Mouse (Mus musculus) midbrain, embryonic 16.5 days (tissue): ENCODE results near the gene Plekha7. TPM values are rescaled to one million over a fixed set of nuclear protein-coding genes. Genes with fewer than 3 reads are reported as not detected.

ENCODE experiments used
- ATAC-seq: fragments of 200-750 bp; cut with Nextera tagmentation; 2 replicates; pipeline ENCODE4 v1.8.0; 2017; ENCODE audit warnings: moderate TSS enrichment
- H3K27ac ChIP-seq: fragments of 300-500 bp; sonication (generic); 2 replicates; pipeline ENCODE4 v1.5.1; 2014; ENCODE audit warnings: mild to moderate bottlenecking, low read length, mixed read lengths
- H3K27me3 ChIP-seq: fragments of 300-500 bp; sonication (generic); 2 replicates; pipeline ENCODE4 v1.6.1; 2014; ENCODE audit warnings: low read depth, low read length, mixed read lengths; ENCODE audit not compliant: control insufficient read depth, insufficient read depth
- H3K36me3 ChIP-seq: fragments of 300-500 bp; sonication (generic); 2 replicates; pipeline ENCODE4 v1.6.1; 2014; ENCODE audit warnings: mild to moderate bottlenecking, low read length, moderate library complexity, mixed read lengths; ENCODE audit not compliant: control insufficient read depth, insufficient read depth
- H3K4me1 ChIP-seq: fragments of 300-500 bp; sonication (generic); 2 replicates; pipeline ENCODE4 v1.6.1; 2014; ENCODE audit warnings: mild to moderate bottlenecking, low read length, mixed read lengths; ENCODE audit not compliant: control insufficient read depth, insufficient read depth
- H3K4me2 ChIP-seq: fragments of 300-500 bp; sonication (generic); 2 replicates; pipeline ENCODE4 v1.6.1; 2014; ENCODE audit warnings: mild to moderate bottlenecking, low read length, mixed read lengths
- H3K4me3 ChIP-seq: fragments of 300-500 bp; sonication (generic); 2 replicates; pipeline ENCODE4 v1.5.1; 2014; ENCODE audit warnings: low read depth, mild to moderate bottlenecking, low read length, moderate library complexity, mixed read lengths
- H3K9ac ChIP-seq: fragments of 300-500 bp; sonication (generic); 2 replicates; pipeline ENCODE4 v1.6.1; 2014; ENCODE audit warnings: low read depth, low read length, mixed read lengths
- H3K9me3 ChIP-seq: fragments of 300-500 bp; sonication (generic); replicated peaks from 2 replicates; pipeline ENCODE4 v1.6.1; 2014; ENCODE audit warnings: mild to moderate bottlenecking, low read length, mixed read lengths; ENCODE audit not compliant: control insufficient read depth, poor library complexity, severe bottlenecking
- WGBS: fragments of 180-500 bp; shearing (Covaris S2); extraction: QIAGEN DNeasy Blood & Tissue Kit; methylation state at CpG from one replicate; pipeline ENCODE4 v1.1.7; 2014; 5-methylcytosine and 5-hydroxymethylcytosine counted together
- polyA plus RNA-seq: library from polyadenylated mRNA; unstranded; fragments of >200 nt; fragmentation: Nextera tagmentation; extraction: Ambion mirVana; gene quantifications from 2 replicates; pipeline ENCODE4 v1.2.1, GENCODE M21; 2015

The Plekha7 gene
- polyA plus RNA-seq, 1 experiment from 2014 or later: 12.8 TPM

- Histone ChIP-seq H3K9ac (no peak overlapping the region), H3K4me2 (no peak overlapping the region), H3K27ac (no peak overlapping the region), H3K36me3 (no peaks in the 10 kb centered on the region), H3K4me1 (peaks cover 10% of the 10 kb centered on the region), H3K27me3 (no peaks in the 10 kb centered on the region), H3K9me3 (no peaks in the 10 kb centered on the region), H3K4me3 (no peak overlapping the region)
- ATAC-seq: no peak
- 29% methylated on average over 14 of the region's 14 CpGs for WGBS
Measured at GRCm38 (mm10) chr7:116223010-116223783, 85.0 kb downstream of the Plekha7 start.

GRCm38 (mm10) chr7:116222288-116223009 lies 85.7 kb downstream of the Plekha7 start:
- no peaks in the 10 kb centered on the region for H3K36me3 ChIP-seq
- H3K4me1 ChIP-seq: peaks cover 10% of the 10 kb centered on the region
- 54% methylated on average over 8 of the region's 8 CpGs for WGBS
- peak; percentile 33; the same call in 1 of the 2 replicates for ATAC-seq
- H3K4me3 ChIP-seq: no peak overlapping the region
- no peak overlapping the region for H3K9ac ChIP-seq
- H3K4me2 ChIP-seq: no peak overlapping the region
- no peaks in the 10 kb centered on the region for H3K27me3 ChIP-seq
- H3K9me3 ChIP-seq: no peaks in the 10 kb centered on the region
- no peak overlapping the region for H3K27ac ChIP-seq

GRCm38 (mm10) chr7:116221883-116222282 lies 86.3 kb downstream of the Plekha7 start:
- no peak overlapping the region for H3K27ac ChIP-seq
- H3K4me3 ChIP-seq: no peak overlapping the region
- H3K27me3 ChIP-seq: no peaks in the 10 kb centered on the region
- WGBS: 31% methylated on average over 7 of the region's 7 CpGs
- no peaks in the 10 kb centered on the region for H3K9me3 ChIP-seq
- no peak overlapping the region for H3K9ac ChIP-seq
- no peaks in the 10 kb centered on the region for H3K36me3 ChIP-seq
- H3K4me1 ChIP-seq: peaks cover 10% of the 10 kb centered on the region
- ATAC-seq: no peak
- H3K4me2 ChIP-seq: no peak overlapping the region

- Histone ChIP-seq H3K9ac (no peak overlapping the region), H3K36me3 (no peaks in the 10 kb centered on the region), H3K27ac (no peak overlapping the region), H3K4me2 (no peak overlapping the region), H3K27me3 (no peaks in the 10 kb centered on the region), H3K9me3 (peaks cover 2% of the 10 kb centered on the region; the same call in 1 of the 2 replicates), H3K4me1 (peaks cover 10% of the 10 kb centered on the region), H3K4me3 (no peak overlapping the region)
- WGBS: 89% methylated on average over 12 of the region's 12 CpGs
- no peak for ATAC-seq
Measured at GRCm38 (mm10) chr7:116220103-116220707, 88.0 kb downstream of the Plekha7 start.

GRCm38 (mm10) chr7:116217747-116218146 lies 90.4 kb downstream of the Plekha7 start:
- 95% methylated on average over 7 of the region's 7 CpGs for WGBS
- no peak for ATAC-seq
- Histone ChIP-seq H3K4me3 (no peak overlapping the region), H3K27ac (no peak overlapping the region), H3K4me2 (no peak overlapping the region), H3K9me3 (peaks cover 2% of the 10 kb centered on the region; the same call in 1 of the 2 replicates), H3K9ac (no peak overlapping the region), H3K4me1 (peaks cover 9% of the 10 kb centered on the region), H3K27me3 (no peaks in the 10 kb centered on the region), H3K36me3 (no peaks in the 10 kb centered on the region)

GRCm38 (mm10) chr7:116211904-116212303 lies 96.3 kb downstream of the Plekha7 start:
- ATAC-seq: peak; percentile 40; the same call in 1 of the 2 replicates
- H3K4me2 ChIP-seq: no peak overlapping the region
- 22% methylated on average over 9 of the region's 9 CpGs for WGBS

GRCm38 (mm10) chr7:116209926-116210631 lies 98.1 kb downstream of the Plekha7 start:
- no peaks in the 10 kb centered on the region for H3K9me3 ChIP-seq
- H3K4me2 ChIP-seq: peak overlapping the region; percentile 23; the same call in 1 of the 2 replicates
- peak; percentile 70 for ATAC-seq
- WGBS: 16% methylated on average over 10 of the region's 10 CpGs
- peak overlapping the region; percentile 58 for H3K27ac ChIP-seq
- peaks cover 18% of the 10 kb centered on the region for H3K4me1 ChIP-seq
- no peaks in the 10 kb centered on the region for H3K27me3 ChIP-seq
- no peak overlapping the region for H3K4me3 ChIP-seq
- H3K36me3 ChIP-seq: no peaks in the 10 kb centered on the region
- H3K9ac ChIP-seq: 0 out of 2 replicates have a peak overlapping the region, but pooled peaks have one; percentile 15

More at GRCm38 (mm10) chr7:116211904-116212303, 96.3 kb downstream of the Plekha7 start:
- Histone ChIP-seq H3K27ac (0 out of 2 replicates have a peak overlapping the region, but pooled peaks have one; percentile 29), H3K4me3 (no peak overlapping the region), H3K4me1 (peaks cover 18% of the 10 kb centered on the region), H3K9ac (0 out of 2 replicates have a peak overlapping the region, but pooled peaks have one; percentile 7), H3K27me3 (no peaks in the 10 kb centered on the region), H3K36me3 (no peaks in the 10 kb centered on the region), H3K9me3 (peaks cover 2% of the 10 kb centered on the region; the same call in 1 of the 2 replicates)

GRCm38 (mm10) chr7:116208880-116209279 lies 99.3 kb downstream of the Plekha7 start:
- Histone ChIP-seq H3K27me3 (no peaks in the 10 kb centered on the region), H3K27ac (no peak overlapping the region), H3K9me3 (no peaks in the 10 kb centered on the region), H3K4me3 (no peak overlapping the region), H3K4me2 (no peak overlapping the region), H3K4me1 (peaks cover 18% of the 10 kb centered on the region), H3K9ac (no peak overlapping the region), H3K36me3 (no peaks in the 10 kb centered on the region)
- no peak for ATAC-seq
- WGBS: 34% methylated on average over 8 of the region's 8 CpGs
